In the genomic region with DNA sequence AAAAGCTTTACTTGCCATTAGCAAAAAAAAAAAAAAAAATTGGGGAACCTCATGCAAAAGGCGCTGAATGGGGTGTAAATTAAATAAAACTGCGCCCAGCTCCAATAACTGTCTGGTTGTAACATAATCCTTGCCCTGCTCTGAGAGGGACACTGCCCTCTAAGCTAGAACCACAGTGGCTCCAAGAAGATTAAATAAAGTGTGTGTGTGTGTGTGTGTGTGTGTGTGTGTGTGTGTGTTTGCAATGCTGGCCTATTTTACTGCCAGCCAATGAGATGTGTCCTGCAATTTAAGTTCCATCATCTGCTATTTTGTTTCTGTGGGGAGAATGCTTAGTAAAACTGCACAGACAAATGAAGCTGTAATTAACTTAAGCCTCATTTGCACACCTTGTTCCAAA, we compare ENCODE assay signal across 28 mouse cellular contexts. TPM values are rescaled to one million over a fixed set of nuclear protein-coding genes. Genes with fewer than 3 reads are reported as not detected.
DNase-seq lines count a peak whose midpoint lies in the region; ATAC-seq lines count a peak whose summit lies in the region.
"Had no signal": no experiment of that assay in that cellular context is flagged by ENCODE, and none has a peak within 500 bp of the region (broad histone marks: within the 10 kb centered on the region; RNA-seq: fewer than 3 reads in every experiment).

No protein-coding gene starts in this region.

- WGBS in midbrain, embryonic 11.5 days, result 3% methylated on average over 2 of the region's 2 CpGs
- WGBS in midbrain, embryonic 13.5 days, result 2% methylated on average over 2 of the region's 2 CpGs
- WGBS in embryonic facial prominence, embryonic 10.5 days, result 4% methylated on average over 2 of the region's 2 CpGs
- 15% methylated on average over 2 of the region's 2 CpGs for WGBS in limb, embryonic 13.5 days

- intact Hi-C loops in heart, postnatal 36 days (cut with DNase I), result loop anchor here (5.0 kb wide), 4 partner anchors 65 to 405 kb away; partner anchors contain the start of genes Six4, Slc38a6 and Trmt5

- DNase-seq in heart, adult 11 months, result peak; percentile 75
- no peak for DNase-seq in heart, postnatal 36 days
- peak; percentile 84 for DNase-seq in midbrain, embryonic 11.5 days (ENCODE audit: low spot score, missing footprints)
- DNase-seq in embryonic facial prominence, embryonic 10.5 days (ENCODE audit: low spot score), result peak; percentile 53
- DNase-seq in cerebellum, adult 11-12 months, result no peak
- DNase-seq: adrenal gland, postnatal 25 days; heart, adult 18-20 months; heart, postnatal 10 days; kidney, postnatal 25 days; lung, embryonic 14.5 days; right cerebral cortex, adult 18-20 months; right cerebral cortex, postnatal 4 days; thymus, postnatal 25 days had no signal

- no peak overlapping the region for H3K4me2 ChIP-seq in midbrain, embryonic 11.5 days
- no peak overlapping the region for H3K4me2 ChIP-seq in midbrain, embryonic 13.5 days (replicated peaks)
- peak overlapping the region; percentile 77; the same call in 1 of the 2 replicates for H3K4me2 ChIP-seq in limb, embryonic 13.5 days (replicated peaks)

- no peak overlapping the region for H3K27ac ChIP-seq in midbrain, embryonic 11.5 days (ENCODE audit: low read depth, low read length)
- H3K27ac ChIP-seq in midbrain, embryonic 13.5 days, result no peak overlapping the region
- H3K27ac ChIP-seq in embryonic facial prominence, embryonic 10.5 days (replicated peaks), result no peak overlapping the region
- no peak overlapping the region for H3K27ac ChIP-seq in limb, embryonic 13.5 days
- H3K27ac ChIP-seq: forebrain, embryonic 12.5 days; layer of hippocampus, adult 2 months; liver, embryonic 14.5 days; neural tube, embryonic 12.5 days had no signal

- H3K4me3 ChIP-seq in midbrain, embryonic 11.5 days (ENCODE audit: low read depth, low read length), result no peak overlapping the region
- H3K4me3 ChIP-seq in midbrain, embryonic 13.5 days (replicated peaks), result no peak overlapping the region
- peak overlapping the region; percentile 82; the same call in 1 of the 2 replicates for H3K4me3 ChIP-seq in embryonic facial prominence, embryonic 10.5 days
- H3K4me3 ChIP-seq in limb, embryonic 13.5 days, result no peak overlapping the region
- H3K4me3 ChIP-seq: erythroblast, embryonic 14.5 days; layer of hippocampus, adult 2 months had no signal

- H3K9ac ChIP-seq in midbrain, embryonic 11.5 days (ENCODE audit: low read length), result no peak overlapping the region
- H3K9ac ChIP-seq in midbrain, embryonic 13.5 days (replicated peaks), result no peak overlapping the region
- no peak overlapping the region for H3K9ac ChIP-seq in limb, embryonic 13.5 days
- H3K9ac ChIP-seq: forebrain, embryonic 12.5 days; heart, embryonic 12.5 days; limb, embryonic 15.5 days; liver, embryonic 14.5 days; lung, embryonic 14.5 days; neural tube, embryonic 12.5 days had no signal

- H3K36me3 ChIP-seq in midbrain, embryonic 11.5 days (ENCODE audit: control insufficient read depth, insufficient read depth, low read length), result no peaks in the 10 kb centered on the region
- no peaks in the 10 kb centered on the region for H3K36me3 ChIP-seq in midbrain, embryonic 13.5 days
- peaks cover 22% of the 10 kb centered on the region for H3K36me3 ChIP-seq in embryonic facial prominence, embryonic 10.5 days (replicated peaks)
- no peaks in the 10 kb centered on the region for H3K36me3 ChIP-seq in limb, embryonic 13.5 days
- H3K36me3 ChIP-seq: forebrain, embryonic 12.5 days; heart, embryonic 12.5 days; limb, embryonic 15.5 days; neural tube, embryonic 12.5 days had no signal

- ATAC-seq in midbrain, embryonic 11.5 days (ENCODE audit: low FRiP score), result no peak
- no peak for ATAC-seq in midbrain, embryonic 13.5 days
- ATAC-seq in limb, embryonic 13.5 days (ENCODE audit: low FRiP score, low read depth), result no peak
- ATAC-seq: hindbrain, embryonic 16.5 days had no signal

- peaks cover 8% of the 10 kb centered on the region; the same call in 1 of the 2 replicates for H3K4me1 ChIP-seq in midbrain, embryonic 11.5 days (ENCODE audit: control insufficient read depth, insufficient read depth, low read length)
- H3K4me1 ChIP-seq in midbrain, embryonic 13.5 days (replicated peaks), result peaks cover 24% of the 10 kb centered on the region
- H3K4me1 ChIP-seq in embryonic facial prominence, embryonic 10.5 days, result peaks cover 91% of the 10 kb centered on the region
- H3K4me1 ChIP-seq in limb, embryonic 13.5 days, result peaks cover 54% of the 10 kb centered on the region

- peaks cover 95% of the 10 kb centered on the region for H3K27me3 ChIP-seq in midbrain, embryonic 11.5 days (ENCODE audit: control insufficient read depth, insufficient read depth, low read length)
- H3K27me3 ChIP-seq in midbrain, embryonic 13.5 days, result peaks cover 98% of the 10 kb centered on the region
- H3K27me3 ChIP-seq in embryonic facial prominence, embryonic 10.5 days (replicated peaks; ENCODE audit: low read depth, poor library complexity, severe bottlenecking), result peaks cover 100% of the 10 kb centered on the region
- H3K27me3 ChIP-seq in limb, embryonic 13.5 days, result peaks cover 82% of the 10 kb centered on the region

- H3K9me3 ChIP-seq in midbrain, embryonic 11.5 days (ENCODE audit: control insufficient read depth, low read length), result no peaks in the 10 kb centered on the region
- H3K9me3 ChIP-seq in midbrain, embryonic 13.5 days, result no peaks in the 10 kb centered on the region
- H3K9me3 ChIP-seq in embryonic facial prominence, embryonic 10.5 days, result no peaks in the 10 kb centered on the region
- H3K9me3 ChIP-seq in limb, embryonic 13.5 days, result no peaks in the 10 kb centered on the region
- H3K9me3 ChIP-seq: forebrain, embryonic 12.5 days; heart, embryonic 12.5 days; limb, embryonic 15.5 days; megakaryocyte, embryonic 14.5 days; neural tube, embryonic 12.5 days had no signal

RNA-seq across cellular contexts. Expression of gene Six1, which starts 6.1 kb away (rescaled TPM):
- total RNA-seq in heart, postnatal 36 days (2021), result 1 to 10 TPM in 1 of 2 experiments, under 1 TPM in 1; 0.89 to 1.3 TPM
- 10.4 and 12.1 TPM in 2 replicates for polyA plus RNA-seq in midbrain, embryonic 11.5 days (2014; fragmentation: Nextera tagmentation; extraction: Ambion mirVana)
- polyA plus RNA-seq in midbrain, embryonic 13.5 days (2015; fragmentation: Nextera tagmentation; extraction: Ambion mirVana), result 0.64 and 0.70 TPM in 2 replicates
- 38.4 and 45.4 TPM in 2 replicates for polyA plus RNA-seq in embryonic facial prominence, embryonic 10.5 days (2016; fragmentation: Nextera tagmentation; extraction: Ambion mirVana)
- polyA plus RNA-seq in limb, embryonic 13.5 days (2015; fragmentation: Nextera tagmentation; extraction: Ambion mirVana), result 47.0 and 50.0 TPM in 2 replicates
- total RNA-seq: layer of hippocampus, postnatal 25 days; monocyte, adult 5-6 weeks had no signal
- polyA plus RNA-seq: erythroblast, embryonic 14.5 days; intestine, postnatal 0 days; stomach, embryonic 14.5 days had no signal

Comparison
In these comparisons a context has a peak if more than half of its experiments do, and no peak if none do; other contexts are left out.
1. DNase-seq: peak in heart, adult 11 months (single experiment), midbrain, embryonic 11.5 days (single experiment) and embryonic facial prominence, embryonic 10.5 days (single experiment); none in heart, postnatal 36 days (0 of 2) and cerebellum, adult 11-12 months (single experiment).